Mouse (Mus musculus): ENCODE data around the gene Olfr550.
"Not testable (repeated sequence)": the region's sequence is repeated elsewhere in the genome, so short reads cannot be mapped to it uniquely, and the experiment has no call there.

The Olfr550 gene

DNA sequence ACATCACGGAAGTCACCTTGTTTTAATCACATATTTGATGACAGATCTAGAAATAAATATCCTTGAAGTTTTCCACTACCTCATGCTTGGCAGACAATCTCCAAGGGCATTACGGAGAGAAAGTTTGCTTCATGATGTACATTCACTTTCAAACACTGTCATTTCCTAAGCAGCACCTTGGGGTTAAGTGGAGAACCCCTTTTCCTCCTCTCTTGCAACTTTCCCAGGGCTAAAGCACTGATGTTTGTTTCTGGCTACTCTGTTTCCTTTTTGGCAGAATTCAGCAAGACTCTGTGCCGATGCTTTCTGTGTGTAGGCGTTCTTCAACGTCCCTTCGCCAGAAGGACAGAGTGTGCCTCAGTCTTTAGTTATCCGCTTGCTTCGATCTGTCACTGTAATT is at the start of gene Olfr550:
Gene Olfr550, plus strand, starts transcription at position 301 of the 400 bp plus-strand sequence.
- no peak for DNase-seq (ENCODE audit: low spot score)

DNA sequence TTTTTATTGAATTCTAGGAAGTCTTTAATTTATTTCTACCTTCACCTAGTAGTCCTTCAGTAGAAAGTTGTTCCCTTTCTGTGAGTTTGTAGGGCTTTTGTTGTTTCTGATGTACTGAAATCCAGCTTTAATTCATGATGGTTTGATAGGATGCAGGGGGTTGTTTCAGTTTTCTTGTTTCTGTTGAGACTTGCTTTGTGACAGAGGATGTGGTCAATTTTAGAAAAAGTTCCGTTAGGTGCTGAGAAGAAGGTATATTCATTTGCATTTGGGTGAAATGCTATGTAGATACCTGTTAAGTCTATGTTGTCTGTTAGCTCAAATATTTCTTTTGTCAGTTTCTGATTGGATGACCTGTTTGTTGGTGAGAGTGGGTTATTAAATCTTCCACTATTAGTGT is 42.2 kb upstream of the Olfr550 start:
- DNase-seq (ENCODE audit: low spot score): no peak

GRCm38 (mm10) chr7:102534449-102534848 is 36.8 kb upstream of the Olfr550 start, which contains the start of gene Olfr547:
TSS of gene Olfr547 (plus strand) at chr7:102534749.
- no peak for DNase-seq (ENCODE audit: low spot score)

DNA sequence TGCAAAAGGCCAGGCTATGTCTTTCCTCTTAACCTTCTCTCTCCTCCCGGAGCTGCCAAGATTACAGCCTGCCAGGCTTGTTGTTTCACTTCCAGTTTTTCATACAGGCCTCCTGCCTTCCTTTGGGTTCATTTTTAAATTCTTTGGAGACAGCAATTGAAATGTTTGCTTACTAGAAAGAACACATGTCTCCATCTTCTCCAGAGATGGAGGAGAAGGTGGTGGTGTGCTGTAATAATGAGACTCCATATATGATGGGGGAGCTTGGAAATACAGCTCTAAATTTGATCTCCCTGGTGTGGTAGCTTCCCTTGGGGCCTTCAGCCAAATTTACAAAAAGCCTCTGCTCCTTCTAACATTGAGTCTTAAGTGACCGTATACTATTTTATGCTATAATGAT is 30.6 kb upstream of the Olfr550 start, which contains the start of gene Olfr548-ps1:
Gene Olfr548-ps1, plus strand, starts transcription at position 301 of the 400 bp plus-strand sequence.
- no peak for DNase-seq (ENCODE audit: low spot score)

DNA sequence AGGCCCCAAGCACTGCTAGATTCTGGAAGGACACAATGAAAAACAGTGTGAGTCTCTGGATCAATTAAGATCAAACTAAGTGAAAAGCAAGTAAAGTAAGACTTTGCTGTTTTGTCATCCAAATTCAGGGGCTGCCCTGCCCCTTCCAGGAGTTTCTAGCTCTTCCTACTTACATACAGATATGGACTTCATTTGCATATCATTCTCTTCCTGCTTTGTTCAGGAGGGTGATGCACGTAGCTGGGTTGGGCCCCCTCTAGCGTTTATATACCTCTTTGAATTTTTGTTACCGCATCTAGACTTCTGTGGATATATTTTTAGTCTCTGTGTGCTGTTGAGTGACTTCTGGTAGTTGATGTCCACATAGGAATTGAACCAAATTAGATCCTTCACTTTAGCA is 30.0 kb upstream of the Olfr550 start:
- no peak for DNase-seq (ENCODE audit: low spot score)

- DNase-seq (ENCODE audit: low spot score): no peak
These were observed 21.7 kb upstream of the Olfr550 start, which contains the start of gene Olfr549 for GRCm38 (mm10) chr7:102549570-102549969. TSS of gene Olfr549 (plus strand) at chr7:102549870.

GRCm38 (mm10) chr7:102553279-102553678 is 18.0 kb upstream of the Olfr550 start:
- DNase-seq (ENCODE audit: low spot score): no peak

DNA sequence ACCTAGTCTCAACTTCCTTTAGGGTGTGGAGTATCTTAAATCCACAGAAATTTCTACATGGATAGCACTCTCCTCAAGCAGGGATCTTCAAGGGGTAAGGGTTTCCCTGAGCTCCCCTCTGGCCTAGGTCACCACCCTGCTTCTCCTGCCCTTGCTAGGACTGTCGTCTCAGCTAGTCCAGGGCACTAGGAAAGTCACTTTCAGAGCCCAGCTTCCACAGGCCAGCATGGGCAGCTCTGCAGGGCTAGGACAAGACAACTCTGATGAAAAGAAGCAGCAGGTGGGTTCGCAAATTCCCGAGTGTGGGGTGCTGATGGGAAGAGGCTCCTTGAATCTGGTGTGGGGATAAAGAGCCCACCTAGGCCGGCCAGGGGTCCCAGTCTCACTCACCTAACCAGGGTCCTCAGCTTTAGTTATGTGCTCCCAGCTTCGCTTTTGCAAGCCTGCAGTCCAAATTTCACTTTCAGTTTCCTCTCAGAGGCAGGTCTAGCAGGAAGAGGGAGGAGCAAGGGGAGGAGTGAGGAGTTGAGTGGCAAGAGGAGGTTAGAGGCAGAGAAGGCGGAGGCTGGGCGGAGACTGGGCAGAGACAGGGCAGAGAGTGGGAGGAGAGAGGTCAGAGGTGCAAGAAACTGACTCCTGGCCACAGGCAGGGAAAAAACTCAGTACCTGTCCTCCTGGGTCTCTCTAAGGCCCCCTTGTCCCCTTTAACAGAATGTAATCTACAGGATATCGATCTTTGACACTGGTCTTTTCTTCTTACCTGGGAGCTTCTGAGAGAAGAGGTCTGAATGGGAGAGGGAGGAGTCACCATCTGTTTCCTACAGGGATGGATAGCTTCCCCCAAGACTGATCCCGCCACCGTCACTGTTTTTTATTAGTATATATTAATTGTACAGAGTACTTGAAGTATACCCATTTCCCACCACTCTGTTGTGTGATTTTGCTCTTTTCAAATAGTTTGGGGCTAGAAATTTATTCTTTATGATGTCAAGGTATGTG is 5.9 kb upstream of the Olfr550 start, which contains the start of gene Trim21:
Gene Trim21, minus strand, starts transcription at position 488 of the 999 bp plus-strand sequence.
- DNase-seq (ENCODE audit: low spot score): peak; percentile 84

DNA sequence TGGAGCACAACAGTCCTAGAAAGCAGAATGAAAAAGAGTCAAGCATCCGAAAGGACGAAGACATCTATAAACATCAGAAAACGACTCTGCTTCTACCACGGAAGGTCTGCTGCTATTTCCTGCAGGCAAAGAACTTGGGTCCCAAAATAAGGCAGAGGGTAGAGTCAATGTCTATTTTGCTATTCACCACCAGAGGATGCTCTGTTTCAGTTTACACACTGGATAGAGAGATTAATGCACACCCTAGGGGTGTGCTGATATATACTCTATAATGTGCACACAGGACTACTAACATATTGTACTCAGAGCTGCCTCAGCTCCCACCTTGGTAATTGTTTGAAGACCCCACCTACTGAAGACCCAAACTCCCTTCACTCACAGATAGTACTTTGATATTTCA is 5.0 kb upstream of the Olfr550 start:
- DNase-seq (ENCODE audit: low spot score): no peak

DNA sequence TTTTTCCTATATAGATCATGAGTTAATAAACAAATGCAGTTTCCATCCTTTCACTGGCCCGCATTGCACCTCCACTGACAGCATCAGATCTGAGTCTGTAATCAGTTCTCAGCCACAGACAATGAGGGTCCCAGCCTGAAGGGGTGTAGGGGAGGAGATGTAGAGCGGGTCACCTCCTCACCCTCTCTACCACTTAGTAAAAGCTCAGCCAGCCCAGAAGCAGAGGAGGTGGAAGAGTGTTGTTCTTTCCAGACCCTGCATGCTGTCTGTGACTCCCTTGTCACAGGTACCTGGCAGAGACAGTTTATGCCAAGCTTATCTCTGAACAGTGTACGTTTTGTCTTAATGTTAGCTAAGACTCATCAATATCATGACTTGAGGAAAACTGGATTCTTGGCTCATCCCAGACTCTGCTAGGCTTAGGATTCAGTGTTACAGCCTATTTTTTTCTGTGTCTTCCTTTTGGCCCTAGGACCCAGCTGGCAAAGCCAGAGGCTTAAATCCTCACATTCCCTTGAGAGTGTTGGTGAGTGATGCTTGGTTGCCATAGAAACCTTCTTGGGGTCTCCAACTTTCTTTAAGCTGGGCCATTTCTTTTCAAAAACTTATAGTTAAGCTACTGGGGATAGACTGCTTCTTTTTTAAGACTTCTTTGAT is 2.1 kb downstream of the Olfr550 start:
- DNase-seq (ENCODE audit: low spot score): no peak

- DNase-seq (ENCODE audit: low spot score): no peak
These were observed 4.8 kb downstream of the Olfr550 start for GRCm38 (mm10) chr7:102575998-102576397.

DNA sequence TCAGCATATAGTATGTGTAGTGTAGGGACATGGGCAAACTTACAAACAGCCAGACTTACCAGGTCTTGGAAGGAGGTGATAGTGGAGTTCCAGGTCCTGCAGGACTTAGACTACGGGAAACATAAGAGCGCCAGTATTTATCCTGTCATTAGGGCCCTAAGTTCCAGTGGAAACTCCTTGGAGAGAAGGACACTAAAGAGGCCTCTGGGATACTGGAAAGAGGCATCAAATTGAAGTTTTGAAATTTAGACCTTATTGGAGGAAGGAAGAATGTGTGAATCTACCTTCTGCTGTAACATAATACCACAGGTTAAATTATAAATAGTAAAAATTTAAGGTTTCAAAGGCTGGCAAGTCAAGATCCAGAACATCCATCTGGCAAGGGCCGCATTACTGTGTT is 20.5 kb downstream of the Olfr550 start, which contains the start of gene Olfr551:
Gene Olfr551, minus strand, starts transcription at position 101 of the 400 bp plus-strand sequence.
- DNase-seq (ENCODE audit: low spot score): no peak

- no peak for DNase-seq (ENCODE audit: low spot score)
These were observed 26.3 kb downstream of the Olfr550 start, which contains the start of gene Olfr552 for GRCm38 (mm10) chr7:102597378-102598031. TSS of gene Olfr552 (plus strand) at chr7:102597770.

DNA sequence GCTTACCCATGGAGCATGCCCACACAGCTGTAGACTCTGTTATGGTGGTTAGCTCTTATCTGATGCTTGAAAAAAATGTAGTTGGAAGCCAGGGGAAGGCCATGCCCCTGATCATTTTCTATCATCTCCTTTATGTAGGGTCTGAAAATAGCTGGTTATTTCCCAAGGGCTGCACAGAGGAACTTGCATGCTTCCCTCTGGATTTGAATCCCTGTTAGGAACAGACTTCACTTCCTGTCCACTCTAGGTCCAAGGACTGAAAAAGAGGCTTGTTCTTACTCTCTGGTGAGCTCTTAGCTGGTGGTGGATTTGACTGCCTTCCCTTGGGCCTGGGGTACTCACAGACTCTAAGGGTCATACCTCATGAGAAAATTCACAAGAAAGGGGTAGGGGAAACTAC is 46.9 kb downstream of the Olfr550 start, which contains the start of gene Olfr553:
Gene Olfr553, minus strand, starts transcription at position 101 of the 400 bp plus-strand sequence.
- no peak for DNase-seq (ENCODE audit: low spot score)

DNA sequence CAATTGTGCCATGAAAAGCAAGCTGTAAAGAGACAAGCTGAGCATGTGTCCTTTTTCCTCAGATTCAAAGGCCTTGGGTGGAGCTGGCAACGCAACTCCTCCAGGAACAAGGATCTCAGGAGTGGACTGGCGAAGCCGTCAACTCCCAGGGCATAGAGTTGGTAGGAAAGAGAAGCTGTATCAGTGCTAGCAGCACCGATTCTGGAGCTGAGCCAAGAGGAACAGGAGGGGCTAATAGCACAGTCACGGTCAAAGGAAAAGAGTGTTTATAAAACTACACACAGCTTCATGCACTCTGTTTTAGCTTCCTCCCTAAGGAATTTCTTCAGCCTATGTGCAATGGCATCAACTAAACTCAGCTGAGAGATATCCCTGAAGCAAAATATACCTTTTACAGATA is 48.4 kb downstream of the Olfr550 start:
- no peak for DNase-seq (ENCODE audit: low spot score)

GRCm38 (mm10) chr7:102620368-102620767 is 49.1 kb downstream of the Olfr550 start:
- DNase-seq (ENCODE audit: low spot score): not testable (repeated sequence)

Data from testis, postnatal 10 days (tissue).